Mouse (Mus musculus): ENCODE measurements around the gene Kctd2. TPM values are rescaled to one million over a fixed set of nuclear protein-coding genes. Genes with fewer than 3 reads are reported as not detected.

Gene Kctd2
- 21.6 and 22.2 TPM in 2 replicates for polyA plus RNA-seq (2014; fragmentation: Nextera tagmentation; extraction: Ambion mirVana)

DNA sequence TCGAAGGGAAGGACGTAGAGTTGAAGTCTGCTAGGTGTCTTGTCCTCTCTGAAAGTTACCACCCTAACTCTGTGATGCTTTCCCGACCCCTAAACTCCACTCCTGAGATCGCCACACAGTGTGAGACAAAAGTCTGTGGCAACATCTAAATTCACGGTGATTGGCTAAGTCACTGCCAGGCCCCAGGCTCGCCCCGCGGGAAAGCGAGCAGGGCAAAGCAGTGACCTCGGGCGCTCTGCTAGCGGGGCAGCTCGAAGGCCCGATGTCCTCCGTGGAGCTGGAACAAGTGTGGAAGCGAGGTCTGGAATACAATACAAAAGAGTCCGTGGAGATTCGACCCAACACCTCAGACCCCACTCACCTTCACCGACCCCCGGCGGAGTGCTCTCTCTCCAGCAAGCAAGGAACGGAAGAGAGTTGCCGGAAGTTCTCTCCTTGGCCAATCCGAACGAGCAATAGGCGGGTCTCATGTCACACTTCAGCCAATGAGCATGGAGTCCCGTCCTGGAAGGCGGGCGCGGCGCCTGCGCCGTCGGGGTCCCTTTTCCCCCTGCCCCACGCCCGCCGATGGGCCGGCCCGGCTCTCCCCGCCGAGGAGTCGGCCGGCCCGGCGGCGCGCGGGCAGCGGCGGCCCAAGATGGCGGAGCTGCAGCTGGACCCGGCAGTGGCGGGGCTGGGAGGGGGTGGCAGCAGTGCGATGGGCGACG is at the start of gene Kctd2, which contains the start of gene Atp5h:
Gene Kctd2, plus strand, starts transcription at position 598 of the 707 bp plus-strand sequence.
Gene Atp5h, minus strand, starts transcription at position 432 of the 707 bp plus-strand sequence.
- H3K4me1 ChIP-seq (ENCODE audit: insufficient read depth) = peaks cover 8% of the 10 kb centered on the region
- H3K27me3 ChIP-seq (ENCODE audit: insufficient read depth, low read length) = no peaks in the 10 kb centered on the region
- WGBS = under 1% methylated on average over 56 of the region's 56 CpGs
- ATAC-seq (ENCODE audit: insufficient read depth) = peak; percentile 98
- no peaks in the 10 kb centered on the region for H3K9me3 ChIP-seq (ENCODE audit: low read depth, low read length)
- no peak for TF ChIP-seq CTCF (IDR thresholded peaks at IDR 0.05; ENCODE audit: low read depth)
- H3K36me3 ChIP-seq (ENCODE audit: insufficient read depth) = peaks cover 45% of the 10 kb centered on the region
- peak within 1 kb of the TSS; percentile 97 for H3K9ac ChIP-seq
- H3K27ac ChIP-seq (ENCODE audit: low read depth) = peak within 1 kb of the TSS; percentile 87
- H3K4me3 ChIP-seq (ENCODE audit: low read depth, low read length) = peak within 1 kb of the TSS; percentile 96
- peak; percentile 97 for DNase-seq
- peak within 1 kb of the TSS; percentile 99 for H3K4me2 ChIP-seq

DNA sequence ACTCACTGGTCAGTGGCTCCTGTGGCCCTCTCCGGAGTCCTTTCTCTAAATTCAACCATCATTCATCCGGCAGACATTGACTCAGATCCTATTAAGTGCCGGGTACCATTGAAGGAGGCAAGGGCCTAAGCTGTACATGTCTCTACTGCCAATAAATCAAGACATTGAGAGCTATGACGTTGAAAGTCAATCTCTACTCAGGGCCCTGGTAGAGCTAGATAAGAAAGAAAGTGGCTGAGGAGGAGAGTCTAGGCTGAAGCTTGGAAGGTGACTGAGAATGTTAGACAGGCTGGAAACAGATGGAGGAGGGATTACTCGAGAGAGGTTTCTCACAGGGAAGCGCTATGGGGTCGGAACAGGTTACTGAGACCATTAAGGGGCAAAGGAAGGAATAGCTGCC is 49.6 kb upstream of the Kctd2 start:
- WGBS = 39% methylated on average over 7 of the region's 7 CpGs
- DNase-seq (no peak), ATAC-seq (ENCODE audit: insufficient read depth) (no peak)
- Histone ChIP-seq H3K4me3 (ENCODE audit: low read depth, low read length) (no peak overlapping the region), H3K27me3 (ENCODE audit: insufficient read depth, low read length) (peaks cover 49% of the 10 kb centered on the region), H3K36me3 (ENCODE audit: insufficient read depth) (no peaks in the 10 kb centered on the region), H3K9me3 (ENCODE audit: low read depth, low read length) (no peaks in the 10 kb centered on the region), H3K4me1 (ENCODE audit: insufficient read depth) (peaks cover 7% of the 10 kb centered on the region; the same call in 1 of the 2 replicates), H3K4me2 (no peak overlapping the region), H3K9ac (no peak overlapping the region), H3K27ac (ENCODE audit: low read depth) (no peak overlapping the region)
- TF ChIP-seq CTCF (IDR thresholded peaks at IDR 0.05; ENCODE audit: low read depth) = no peak

DNA sequence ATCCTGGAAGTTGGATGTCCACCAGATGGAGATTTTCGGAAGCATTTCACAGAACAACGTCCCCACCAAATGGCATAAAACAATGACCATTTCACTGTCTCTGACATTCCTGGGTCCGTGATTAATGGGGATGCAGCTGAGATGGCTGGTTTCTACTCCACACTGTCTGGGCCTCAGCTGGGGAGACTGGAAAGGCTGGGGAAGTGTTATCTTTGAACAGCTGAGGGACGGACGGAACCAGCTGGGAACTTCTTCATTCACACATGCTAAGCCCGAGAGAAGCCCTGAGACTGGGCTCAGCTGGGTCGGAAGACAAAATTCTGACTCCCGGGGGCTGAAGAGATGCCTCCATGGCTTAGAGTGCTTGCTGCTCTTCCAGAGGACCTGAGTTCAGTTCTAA is 48.6 kb upstream of the Kctd2 start:
- no peak overlapping the region for H3K9ac ChIP-seq
- H3K4me3 ChIP-seq (ENCODE audit: low read depth, low read length) = no peak overlapping the region
- H3K36me3 ChIP-seq (ENCODE audit: insufficient read depth) = no peaks in the 10 kb centered on the region
- 39% methylated on average over 8 of the region's 8 CpGs for WGBS
- H3K4me2 ChIP-seq = no peak overlapping the region
- TF ChIP-seq CTCF (IDR thresholded peaks at IDR 0.05; ENCODE audit: low read depth) = no peak
- H3K4me1 ChIP-seq (ENCODE audit: insufficient read depth) = peaks cover 7% of the 10 kb centered on the region; the same call in 1 of the 2 replicates
- DNase-seq (no peak), ATAC-seq (ENCODE audit: insufficient read depth) (no peak)
- peaks cover 46% of the 10 kb centered on the region for H3K27me3 ChIP-seq (ENCODE audit: insufficient read depth, low read length)
- H3K27ac ChIP-seq (ENCODE audit: low read depth) = no peak overlapping the region
- no peaks in the 10 kb centered on the region for H3K9me3 ChIP-seq (ENCODE audit: low read depth, low read length)

DNA sequence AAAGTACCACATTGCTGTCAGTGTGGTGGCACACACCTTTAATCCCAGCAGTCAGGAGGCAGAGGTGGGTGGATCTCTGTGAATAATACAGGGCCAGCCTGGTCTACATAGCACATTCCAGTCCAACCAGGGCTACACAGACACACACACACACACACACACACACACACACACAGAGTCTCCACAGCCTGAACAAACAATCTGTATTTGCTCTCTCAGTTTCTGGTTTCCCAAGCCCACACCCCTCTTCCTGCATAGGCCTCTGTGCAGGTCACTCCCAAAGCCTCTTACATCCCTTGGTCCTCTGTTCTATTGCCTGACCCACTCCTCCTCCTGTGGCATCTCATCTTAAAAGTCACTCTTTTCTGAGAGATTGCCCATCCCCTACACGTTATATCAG is 47.9 kb upstream of the Kctd2 start:
- WGBS = 31% methylated on average over 1 of the region's 1 CpGs
- DNase-seq (no peak), ATAC-seq (ENCODE audit: insufficient read depth) (no peak)
- Histone ChIP-seq H3K4me1 (ENCODE audit: insufficient read depth) (peaks cover 7% of the 10 kb centered on the region; the same call in 1 of the 2 replicates), H3K27ac (ENCODE audit: low read depth) (no peak overlapping the region), H3K4me3 (ENCODE audit: low read depth, low read length) (no peak overlapping the region), H3K4me2 (no peak overlapping the region), H3K9me3 (ENCODE audit: low read depth, low read length) (no peaks in the 10 kb centered on the region), H3K36me3 (ENCODE audit: insufficient read depth) (no peaks in the 10 kb centered on the region), H3K9ac (no peak overlapping the region), H3K27me3 (ENCODE audit: insufficient read depth, low read length) (peaks cover 40% of the 10 kb centered on the region)
- no peak for TF ChIP-seq CTCF (IDR thresholded peaks at IDR 0.05; ENCODE audit: low read depth)

DNA sequence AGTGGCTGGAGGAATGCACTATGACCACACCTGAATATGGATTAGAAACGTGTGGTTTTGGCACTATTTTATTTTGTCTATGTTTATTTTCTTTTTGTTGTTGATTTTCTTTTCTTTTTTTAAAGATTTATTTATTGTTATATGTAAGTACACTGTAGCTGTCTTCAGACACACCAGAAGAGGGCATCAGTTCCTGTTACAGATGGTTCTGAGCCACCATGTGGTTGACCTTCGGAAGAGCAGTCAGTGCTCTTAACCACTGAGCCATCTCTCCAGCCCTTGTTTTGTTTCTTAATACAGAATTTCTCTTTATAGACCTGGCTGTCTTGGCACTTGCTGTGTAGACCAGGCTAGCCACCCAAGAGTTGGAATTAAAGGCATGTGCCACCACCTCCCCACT is 47.2 kb upstream of the Kctd2 start:
- peaks cover 32% of the 10 kb centered on the region for H3K27me3 ChIP-seq (ENCODE audit: insufficient read depth, low read length)
- WGBS = 42% methylated on average over 2 of the region's 2 CpGs
- no peaks in the 10 kb centered on the region for H3K36me3 ChIP-seq (ENCODE audit: insufficient read depth)

DNA sequence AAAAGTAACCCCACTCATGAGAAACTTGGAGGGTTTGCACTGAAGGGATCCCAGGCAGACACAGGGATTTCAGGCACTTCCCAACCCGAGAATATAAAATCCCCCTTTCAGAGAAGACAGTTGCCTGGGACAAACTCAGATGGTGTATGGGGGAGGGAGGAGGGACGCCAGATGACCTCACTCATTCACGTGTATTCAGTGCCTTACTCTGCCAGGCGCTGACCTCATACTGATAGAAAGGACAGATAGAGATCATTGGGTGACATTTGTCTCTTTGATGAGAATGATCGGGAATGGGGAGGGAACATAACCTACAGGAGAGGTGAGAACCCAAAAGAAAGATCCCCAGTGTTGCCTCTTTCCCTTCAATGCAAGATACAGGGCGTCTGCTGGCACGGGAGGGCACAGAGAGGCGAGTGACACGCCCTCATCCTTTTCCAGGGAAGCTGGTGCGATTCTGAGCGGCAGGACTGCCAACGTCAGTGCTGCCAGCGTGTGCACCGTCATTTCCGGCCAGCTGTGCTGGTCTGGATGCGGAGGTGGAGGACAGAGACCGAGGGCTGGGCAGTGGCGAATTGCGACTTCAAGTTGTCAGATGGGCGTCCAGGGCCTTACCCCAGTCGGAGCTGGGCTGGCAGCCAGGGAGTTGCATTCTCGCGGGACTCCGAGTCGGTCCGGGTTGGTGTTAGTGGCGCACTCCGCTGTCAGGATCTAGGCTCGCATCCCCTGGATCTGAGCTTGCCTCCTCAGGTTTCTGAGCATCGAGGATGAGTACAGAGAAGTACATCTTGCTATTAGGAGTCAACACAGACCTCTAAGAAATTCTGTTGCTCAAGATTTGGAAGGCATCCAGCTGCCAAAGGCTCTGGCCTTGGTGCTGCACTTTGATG is 45.9 kb upstream of the Kctd2 start:
- no peak; the same call in none of the 2 replicates for ATAC-seq (ENCODE audit: insufficient read depth)
- no peak for TF ChIP-seq CTCF (IDR thresholded peaks at IDR 0.05; ENCODE audit: low read depth)
- H3K27ac ChIP-seq (ENCODE audit: low read depth) = no peak overlapping the region
- no peaks in the 10 kb centered on the region for H3K9me3 ChIP-seq (ENCODE audit: low read depth, low read length)
- peak overlapping the region; percentile 41 for H3K9ac ChIP-seq
- peak overlapping the region; percentile 64 for H3K4me2 ChIP-seq
- 1% methylated on average over 30 of the region's 30 CpGs for WGBS
- H3K4me3 ChIP-seq (ENCODE audit: low read depth, low read length) = peak overlapping the region; percentile 33
- no peaks in the 10 kb centered on the region for H3K36me3 ChIP-seq (ENCODE audit: insufficient read depth)
- DNase-seq = peak; percentile 86
- H3K4me1 ChIP-seq (ENCODE audit: insufficient read depth) = peaks cover 5% of the 10 kb centered on the region; the same call in 1 of the 2 replicates
- peaks cover 23% of the 10 kb centered on the region for H3K27me3 ChIP-seq (ENCODE audit: insufficient read depth, low read length)

More for the DNA sequence above, 47.2 kb upstream of the Kctd2 start:
- ATAC-seq (ENCODE audit: insufficient read depth) = no peak
- Histone ChIP-seq H3K27ac (ENCODE audit: low read depth) (no peak overlapping the region), H3K4me1 (ENCODE audit: insufficient read depth) (peaks cover 5% of the 10 kb centered on the region; the same call in 1 of the 2 replicates), H3K9me3 (ENCODE audit: low read depth, low read length) (no peaks in the 10 kb centered on the region), H3K4me3 (ENCODE audit: low read depth, low read length) (no peak overlapping the region), H3K9ac (no peak overlapping the region), H3K4me2 (no peak overlapping the region)
- no peak for DNase-seq
- 0 out of 2 replicates have a peak, but pooled peaks have one; percentile 9 for TF ChIP-seq CTCF (IDR thresholded peaks at IDR 0.05; ENCODE audit: low read depth)
